Mouse (Mus musculus): ENCODE results near the gene Arid1b.

- TF ChIP-seq CTCF (conservative IDR thresholded peaks at IDR 0.05; ENCODE audit: low read length): no peak
- TF ChIP-seq POU5F1 (IDR thresholded peaks at IDR 0.05; ENCODE audit: borderline replicate concordance, low read length): no peak
- TF ChIP-seq NANOG (IDR thresholded peaks at IDR 0.05; ENCODE audit: borderline replicate concordance, low read length): no peak
Observed at GRCm38 (mm10) chr17:5326689-5327088, 332.6 kb downstream of the Arid1b start.

All from E14TG2a.4 (cell line).